Mouse (Mus musculus): ENCODE data around the gene Alox5. TPM values are rescaled to one million over a fixed set of nuclear protein-coding genes. Genes with fewer than 3 reads are reported as not detected.

The Alox5 gene
- total and polyA plus RNA-seq, 3 experiments: 22.3 to 87.0 (median 73.4) TPM

DNA sequence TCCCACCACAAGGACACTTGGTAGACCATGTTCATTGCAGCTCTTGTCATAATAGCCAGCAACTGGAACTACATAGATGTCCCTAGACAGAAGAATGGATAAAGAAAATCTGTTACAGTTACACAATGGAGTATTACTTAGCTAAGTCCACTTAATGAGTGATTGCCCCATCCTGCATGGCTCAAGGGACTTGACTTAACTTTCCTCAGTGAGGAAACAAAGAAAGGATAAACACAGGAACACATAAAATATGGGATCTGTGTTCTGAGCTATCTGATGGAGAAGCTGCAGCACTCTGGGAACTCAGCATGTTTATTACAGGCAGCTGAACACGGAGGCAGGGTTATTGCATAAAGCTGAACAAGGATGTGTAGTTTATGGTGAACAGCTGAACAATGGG, 24.1 kb upstream of the Alox5 start:
- no peak overlapping the region for H3K4me3 ChIP-seq (ENCODE audit: low read depth, low read length)
- no peak for DNase-seq (ENCODE audit: low spot score)
- H3K27me3 ChIP-seq (ENCODE audit: insufficient read depth, low read length): no peaks in the 10 kb centered on the region
- no peaks in the 10 kb centered on the region for H3K9me3 ChIP-seq (replicated peaks)
- no peaks in the 10 kb centered on the region for H3K4me1 ChIP-seq (ENCODE audit: insufficient read depth, low read depth, low read length)
- no peak for ATAC-seq (ENCODE audit: extremely low read depth, insufficient number of reproducible peaks, low FRiP score, poor library complexity, severe bottlenecking)
- H3K36me3 ChIP-seq (replicated peaks): no peaks in the 10 kb centered on the region
- TF ChIP-seq TAL1 (conservative IDR thresholded peaks at IDR 0.05; ENCODE audit: low read depth, low read length): no peak
- no peak for TF ChIP-seq POLR2AphosphoS5 (IDR thresholded peaks at IDR 0.05; ENCODE audit: insufficient replicate concordance, low read depth, low read length)
- TF ChIP-seq GATA1 (IDR thresholded peaks at IDR 0.05; ENCODE audit: borderline replicate concordance, low read length): no peak
- no peak for TF ChIP-seq GATA2 (IDR thresholded peaks at IDR 0.05; ENCODE audit: borderline replicate concordance, low read depth, low read length)
- TF ChIP-seq CTCF (IDR thresholded peaks at IDR 0.05; ENCODE audit: low read depth, low read length): no peak

DNA sequence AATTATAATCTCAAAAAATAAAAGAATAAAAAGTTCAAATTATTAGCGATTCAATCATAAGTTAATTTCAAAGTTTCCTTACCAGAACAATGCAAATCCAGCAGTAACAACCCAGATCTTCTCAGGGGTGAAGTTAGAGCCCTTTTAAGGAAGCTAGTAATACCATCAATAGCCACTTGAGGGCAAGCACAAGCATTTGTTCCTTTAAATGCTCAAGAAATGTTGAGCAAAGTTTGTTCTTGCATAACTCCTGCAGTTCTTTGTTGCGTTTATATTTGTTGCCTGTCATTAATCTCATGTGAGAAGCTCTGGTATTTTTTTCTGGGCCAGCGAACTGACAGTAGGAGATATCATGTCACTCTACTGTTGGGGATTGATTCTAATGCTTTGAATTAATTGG, 7.1 kb upstream of the Alox5 start:
- Histone ChIP-seq H3K36me3 (replicated peaks) (no peaks in the 10 kb centered on the region), H3K4me1 (ENCODE audit: insufficient read depth, low read depth, low read length) (peaks cover 3% of the 10 kb centered on the region; the same call in 1 of the 2 replicates), H3K4me3 (ENCODE audit: low read depth, low read length) (no peak overlapping the region), H3K27me3 (ENCODE audit: insufficient read depth, low read length) (no peaks in the 10 kb centered on the region), H3K9me3 (replicated peaks) (no peaks in the 10 kb centered on the region)
- DNase-seq (ENCODE audit: low spot score): no peak
- no peak for TF ChIP-seq POLR2AphosphoS5 (IDR thresholded peaks at IDR 0.05; ENCODE audit: insufficient replicate concordance, low read depth, low read length)
- TF ChIP-seq GATA1 (IDR thresholded peaks at IDR 0.05; ENCODE audit: borderline replicate concordance, low read length): no peak
- no peak for TF ChIP-seq TAL1 (conservative IDR thresholded peaks at IDR 0.05; ENCODE audit: low read depth, low read length)
- TF ChIP-seq GATA2 (IDR thresholded peaks at IDR 0.05; ENCODE audit: borderline replicate concordance, low read depth, low read length): no peak
- no peak; the same call in 1 of the 2 replicates for TF ChIP-seq CTCF (IDR thresholded peaks at IDR 0.05; ENCODE audit: low read depth, low read length)
- ATAC-seq (ENCODE audit: extremely low read depth, insufficient number of reproducible peaks, low FRiP score, poor library complexity, severe bottlenecking): no peak

GRCm38 (mm10) chr6:116459232-116459631, 1.7 kb downstream of the Alox5 start:
- ATAC-seq (ENCODE audit: extremely low read depth, insufficient number of reproducible peaks, low FRiP score, poor library complexity, severe bottlenecking) (no peak), DNase-seq (ENCODE audit: low spot score) (no peak)
- Histone ChIP-seq H3K4me3 (ENCODE audit: low read depth, low read length) (no peak overlapping the region; the same call in 1 of the 2 replicates), H3K36me3 (replicated peaks) (peaks cover 2% of the 10 kb centered on the region), H3K4me1 (ENCODE audit: insufficient read depth, low read depth, low read length) (peaks cover 55% of the 10 kb centered on the region), H3K9me3 (replicated peaks) (no peaks in the 10 kb centered on the region), H3K27me3 (ENCODE audit: insufficient read depth, low read length) (peaks cover 4% of the 10 kb centered on the region; the same call in 1 of the 2 replicates)
- TF ChIP-seq GATA1 (IDR thresholded peaks at IDR 0.05; ENCODE audit: borderline replicate concordance, low read length) (no peak), CTCF (IDR thresholded peaks at IDR 0.05; ENCODE audit: low read depth, low read length) (no peak), POLR2AphosphoS5 (IDR thresholded peaks at IDR 0.05; ENCODE audit: insufficient replicate concordance, low read depth, low read length) (no peak), GATA2 (IDR thresholded peaks at IDR 0.05; ENCODE audit: borderline replicate concordance, low read depth, low read length) (no peak), TAL1 (conservative IDR thresholded peaks at IDR 0.05; ENCODE audit: low read depth, low read length) (no peak)

DNA sequence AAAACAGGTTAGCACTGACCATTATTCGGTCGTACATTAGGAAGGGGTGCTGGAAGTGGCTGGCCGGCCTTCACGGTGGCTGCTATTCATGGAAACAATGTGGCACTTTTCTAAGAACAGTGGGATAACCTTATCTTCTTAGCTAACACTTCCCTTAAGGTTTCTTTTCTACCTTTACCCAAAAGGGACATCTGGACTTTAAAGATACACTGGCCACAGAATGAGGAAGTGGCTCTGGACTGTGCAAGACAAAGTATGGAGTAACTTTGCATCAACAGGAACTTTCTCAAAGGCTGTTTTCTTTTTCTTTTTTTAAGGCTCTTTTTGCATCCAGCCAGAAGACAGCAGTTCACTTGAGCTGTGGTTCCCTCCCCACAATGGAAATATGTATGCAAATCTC, 2.2 kb downstream of the Alox5 start:
- DNase-seq (ENCODE audit: low spot score) (no peak), ATAC-seq (ENCODE audit: extremely low read depth, insufficient number of reproducible peaks, low FRiP score, poor library complexity, severe bottlenecking) (peak; percentile 9)
- H3K9me3 ChIP-seq (replicated peaks): no peaks in the 10 kb centered on the region
- H3K4me1 ChIP-seq (ENCODE audit: insufficient read depth, low read depth, low read length): peaks cover 55% of the 10 kb centered on the region
- no peak overlapping the region; the same call in 1 of the 2 replicates for H3K4me3 ChIP-seq (ENCODE audit: low read depth, low read length)
- peaks cover 7% of the 10 kb centered on the region for H3K36me3 ChIP-seq (replicated peaks)
- no peak for TF ChIP-seq GATA2 (IDR thresholded peaks at IDR 0.05; ENCODE audit: borderline replicate concordance, low read depth, low read length)
- TF ChIP-seq TAL1 (conservative IDR thresholded peaks at IDR 0.05; ENCODE audit: low read depth, low read length): peak; percentile 43; the same call in 1 of the 2 replicates
- peaks cover 4% of the 10 kb centered on the region; the same call in 1 of the 2 replicates for H3K27me3 ChIP-seq (ENCODE audit: insufficient read depth, low read length)

DNA sequence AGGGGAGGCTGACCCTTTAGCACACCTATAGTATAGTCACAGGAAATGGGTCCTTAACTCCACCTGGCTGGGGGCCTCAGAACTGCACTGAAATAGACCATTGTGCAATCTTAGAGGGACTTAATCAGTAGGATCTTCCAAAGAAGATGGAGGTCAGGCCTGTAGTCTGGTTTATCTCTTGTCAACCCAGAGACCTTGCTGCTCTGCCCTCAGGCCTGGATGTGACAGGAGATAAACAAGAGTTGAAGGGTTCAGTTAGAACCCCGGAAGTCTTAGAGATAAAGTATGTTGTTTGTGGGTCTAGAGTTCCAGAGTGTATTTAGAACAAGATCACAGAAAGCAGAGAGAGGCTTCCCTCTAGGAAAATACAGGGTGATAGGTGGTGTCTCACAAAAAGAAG, 4.5 kb downstream of the Alox5 start:
- Histone ChIP-seq H3K4me3 (ENCODE audit: low read depth, low read length) (no peak overlapping the region), H3K4me1 (ENCODE audit: insufficient read depth, low read depth, low read length) (peaks cover 59% of the 10 kb centered on the region), H3K9me3 (replicated peaks) (no peaks in the 10 kb centered on the region), H3K36me3 (replicated peaks) (peaks cover 22% of the 10 kb centered on the region), H3K27me3 (ENCODE audit: insufficient read depth, low read length) (peaks cover 4% of the 10 kb centered on the region; the same call in 1 of the 2 replicates)
- DNase-seq (ENCODE audit: low spot score): no peak
- peak; percentile 69 for ATAC-seq (ENCODE audit: extremely low read depth, insufficient number of reproducible peaks, low FRiP score, poor library complexity, severe bottlenecking)
- TF ChIP-seq TAL1 (conservative IDR thresholded peaks at IDR 0.05; ENCODE audit: low read depth, low read length) (no peak; the same call in 1 of the 2 replicates), POLR2AphosphoS5 (IDR thresholded peaks at IDR 0.05; ENCODE audit: insufficient replicate concordance, low read depth, low read length) (no peak), CTCF (IDR thresholded peaks at IDR 0.05; ENCODE audit: low read depth, low read length) (no peak), GATA1 (IDR thresholded peaks at IDR 0.05; ENCODE audit: borderline replicate concordance, low read length) (no peak), GATA2 (IDR thresholded peaks at IDR 0.05; ENCODE audit: borderline replicate concordance, low read depth, low read length) (no peak)

- no peak for DNase-seq (ENCODE audit: low spot score)
- Histone ChIP-seq H3K27me3 (ENCODE audit: insufficient read depth, low read length) (peaks cover under 1% of the 10 kb centered on the region; the same call in 1 of the 2 replicates), H3K4me1 (ENCODE audit: insufficient read depth, low read depth, low read length) (peaks cover 56% of the 10 kb centered on the region), H3K4me3 (ENCODE audit: low read depth, low read length) (no peak overlapping the region; the same call in 1 of the 2 replicates), H3K9me3 (replicated peaks) (no peaks in the 10 kb centered on the region), H3K36me3 (replicated peaks) (peaks cover 25% of the 10 kb centered on the region)
- TF ChIP-seq GATA1 (IDR thresholded peaks at IDR 0.05; ENCODE audit: borderline replicate concordance, low read length): no peak
- no peak for TF ChIP-seq TAL1 (conservative IDR thresholded peaks at IDR 0.05; ENCODE audit: low read depth, low read length)
- no peak for TF ChIP-seq GATA2 (IDR thresholded peaks at IDR 0.05; ENCODE audit: borderline replicate concordance, low read depth, low read length)
- TF ChIP-seq CTCF (IDR thresholded peaks at IDR 0.05; ENCODE audit: low read depth, low read length): no peak
- no peak for TF ChIP-seq POLR2AphosphoS5 (IDR thresholded peaks at IDR 0.05; ENCODE audit: insufficient replicate concordance, low read depth, low read length)
- ATAC-seq (ENCODE audit: extremely low read depth, insufficient number of reproducible peaks, low FRiP score, poor library complexity, severe bottlenecking): peak; percentile 24
Observed at GRCm38 (mm10) chr6:116455781-116456180, 5.2 kb downstream of the Alox5 start.
